Mouse (Mus musculus) ES-E14 (cell line): Measurements from ENCODE around the gene Foxo6.

Experiments used
- HCFC1 ChIP-seq: IDR thresholded peaks from 2 replicates; pipeline ENCODE4 v1.6.1; 2012; ENCODE audit warnings: low read length, inconsistent platforms, borderline replicate concordance; ENCODE audit not compliant: insufficient read depth
- MAFK ChIP-seq: IDR thresholded peaks from 2 replicates; pipeline ENCODE4 v1.6.1; 2014; ENCODE audit warnings: mild to moderate bottlenecking, low read depth, low read length, inconsistent platforms; ENCODE audit not compliant: insufficient read depth
- ZNF384 ChIP-seq: IDR thresholded peaks from 2 replicates; pipeline ENCODE4 v1.6.1; 2012; ENCODE audit warnings: low read depth, low read length, inconsistent platforms

GRCm38 (mm10) chr4:120226682-120227081 lies 60.5 kb downstream of the Foxo6 start:
- TF ChIP-seq HCFC1, result no peak
- TF ChIP-seq ZNF384, result no peak
- TF ChIP-seq MAFK, result no peak
